Mouse (Mus musculus) liver, postnatal 0 days (tissue): ENCODE results near the gene Sf3b3. TPM values are rescaled to one million over a fixed set of nuclear protein-coding genes. Genes with fewer than 3 reads are reported as not detected.

Source experiments
- ATAC-seq: fragments of 200-750 bp; cut with Nextera tagmentation; 2 replicates; pipeline ENCODE4 v1.8.0; 2017; ENCODE audit warnings: mild to moderate bottlenecking, moderate library complexity
- DNase-seq: peaks from one replicate; pipeline ENCODE4 v3.0.0-alpha.2; 2016
- H3K27ac ChIP-seq: fragments of 300-500 bp; sonication (generic); 2 replicates; pipeline ENCODE4 v1.5.1; 2014; ENCODE audit warnings: antibody characterized with exemption, moderate library complexity, mild to moderate bottlenecking, low read depth
- H3K27me3 ChIP-seq: fragments of 300-500 bp; sonication (generic); 2 replicates; pipeline ENCODE4 v1.6.1; 2014; ENCODE audit warnings: low read length, control low read depth, mixed read lengths; ENCODE audit not compliant: insufficient read depth
- H3K36me3 ChIP-seq: fragments of 300-500 bp; sonication (generic); replicated peaks from 2 replicates; pipeline ENCODE4 v1.6.1; 2014; ENCODE audit warnings: mild to moderate bottlenecking, control low read depth, low read length, moderate library complexity, mixed read lengths; ENCODE audit not compliant: insufficient read depth
- H3K4me1 ChIP-seq: fragments of 300-500 bp; sonication (generic); 2 replicates; pipeline ENCODE4 v1.6.1; 2014; ENCODE audit warnings: antibody characterized with exemption, mild to moderate bottlenecking, control low read depth; ENCODE audit not compliant: insufficient read depth
- H3K4me2 ChIP-seq: fragments of 300-500 bp; sonication (generic); 2 replicates; pipeline ENCODE4 v1.6.1; 2014; ENCODE audit warnings: low read depth, mild to moderate bottlenecking, low read length, moderate library complexity, mixed read lengths
- H3K4me3 ChIP-seq: fragments of 300-500 bp; sonication (generic); 2 replicates; pipeline ENCODE4 v1.5.1; 2014; ENCODE audit warnings: low read depth, low read length
- H3K9ac ChIP-seq: fragments of 300-500 bp; sonication (generic); replicated peaks from 2 replicates; pipeline ENCODE4 v1.6.1; 2014; ENCODE audit warnings: mild to moderate bottlenecking, moderate library complexity
- H3K9me3 ChIP-seq: fragments of 300-500 bp; sonication (generic); 2 replicates; pipeline ENCODE4 v1.6.1; 2016; ENCODE audit warnings: mild to moderate bottlenecking, control low read depth, low read length, mixed read lengths
- CTCF ChIP-seq: sonication (generic); IDR thresholded peaks from 2 replicates; pipeline ENCODE4 v1.5.1; 2016; ENCODE audit warnings: antibody characterized with exemption, low read depth
- EP300 ChIP-seq: IDR thresholded peaks from 2 replicates; pipeline ENCODE4 v1.6.1; 2016; ENCODE audit warnings: antibody characterized with exemption, low read depth, mild to moderate bottlenecking
- WGBS: fragments of 180-500 bp; shearing (Covaris S2); extraction: QIAGEN DNeasy Blood & Tissue Kit; methylation state at CpG from one replicate; pipeline ENCODE4 v1.1.7; 2014; ENCODE audit not compliant: insufficient replicate concordance; 5-methylcytosine and 5-hydroxymethylcytosine counted together
- polyA plus RNA-seq: library from polyadenylated mRNA; unstranded; fragments of >200 nt; fragmentation: Nextera tagmentation; extraction: Ambion mirVana; gene quantifications from 2 replicates; pipeline ENCODE4 v1.2.1, GENCODE M21; 2015

Sf3b3 gene
- polyA plus RNA-seq, 1 experiment from 2014 or later, result 31.2 TPM

DNA sequence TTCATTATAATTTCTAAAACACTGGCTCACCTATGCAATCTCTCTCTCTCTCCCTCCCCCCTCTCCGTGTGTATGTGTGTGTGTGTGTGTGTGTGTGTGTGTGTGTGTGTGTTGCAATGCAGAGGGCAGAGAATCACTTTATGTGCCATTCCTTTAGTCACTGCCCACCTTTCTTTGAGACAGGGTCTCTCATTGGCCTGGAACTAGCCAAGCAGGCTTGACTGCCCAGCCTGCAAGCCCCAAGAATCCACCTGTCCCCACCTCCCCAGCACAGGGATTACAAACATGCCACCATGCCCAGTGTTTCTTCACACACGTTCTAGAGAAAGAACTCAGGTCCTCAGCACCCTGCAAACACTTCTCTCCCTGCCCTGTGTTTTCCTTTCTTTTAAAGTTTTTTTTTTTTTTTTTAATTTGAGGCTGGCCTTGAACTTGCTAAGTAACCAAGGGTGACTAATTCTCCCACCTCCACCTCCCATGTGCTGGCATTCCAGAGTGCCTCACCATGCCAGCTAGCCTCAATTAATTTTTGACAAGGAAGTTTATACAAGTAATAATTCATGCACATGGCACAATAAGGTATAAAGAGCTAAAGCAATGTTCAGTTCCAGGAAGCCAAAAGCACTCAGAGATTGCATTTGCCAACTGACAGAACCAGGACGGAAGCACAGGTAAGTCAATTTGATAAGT lies 41.6 kb downstream of the Sf3b3 start:
- H3K4me3 ChIP-seq, result no peak overlapping the region
- H3K9ac ChIP-seq, result no peak overlapping the region
- no peak overlapping the region for H3K27ac ChIP-seq
- 60% methylated on average over 3 of the region's 3 CpGs for WGBS
- TF ChIP-seq CTCF (no peak), EP300 (no peak)
- ATAC-seq (no peak), DNase-seq (no peak)
- no peak overlapping the region for H3K4me2 ChIP-seq
- no peaks in the 10 kb centered on the region for H3K4me1 ChIP-seq
- no peaks in the 10 kb centered on the region for H3K9me3 ChIP-seq
- H3K27me3 ChIP-seq, result no peaks in the 10 kb centered on the region
- H3K36me3 ChIP-seq, result peaks cover 13% of the 10 kb centered on the region

DNA sequence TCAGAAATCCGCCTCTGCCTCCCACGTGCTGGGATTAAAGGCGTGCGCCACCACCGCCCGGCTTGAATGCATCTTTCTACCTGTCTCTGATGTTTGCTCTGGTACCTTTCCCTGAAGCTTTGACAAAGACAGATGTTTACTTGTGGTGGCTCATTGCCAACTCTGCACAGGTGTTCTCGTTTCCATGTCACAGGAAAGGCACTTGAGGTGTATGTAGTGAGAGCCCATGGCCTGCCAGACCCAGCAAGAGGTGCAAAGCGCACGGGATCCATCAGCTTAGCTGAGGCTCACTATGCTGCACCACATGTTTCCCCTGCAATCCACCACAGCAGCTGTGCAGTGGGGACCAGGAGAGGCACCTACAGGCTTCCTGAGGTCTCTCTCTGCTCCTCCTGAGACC lies 42.7 kb downstream of the Sf3b3 start:
- no peaks in the 10 kb centered on the region for H3K9me3 ChIP-seq
- no peaks in the 10 kb centered on the region for H3K4me1 ChIP-seq
- no peak for DNase-seq
- no peaks in the 10 kb centered on the region for H3K27me3 ChIP-seq
- no peak for ATAC-seq
- no peak for TF ChIP-seq EP300
- no peak for TF ChIP-seq CTCF
- H3K4me3 ChIP-seq, result no peak overlapping the region
- no peak overlapping the region for H3K27ac ChIP-seq
- no peak overlapping the region for H3K9ac ChIP-seq
- no peak overlapping the region for H3K4me2 ChIP-seq
- 78% methylated on average over 9 of the region's 9 CpGs for WGBS
- H3K36me3 ChIP-seq, result peaks cover 1% of the 10 kb centered on the region; the same call in 1 of the 2 replicates

DNA sequence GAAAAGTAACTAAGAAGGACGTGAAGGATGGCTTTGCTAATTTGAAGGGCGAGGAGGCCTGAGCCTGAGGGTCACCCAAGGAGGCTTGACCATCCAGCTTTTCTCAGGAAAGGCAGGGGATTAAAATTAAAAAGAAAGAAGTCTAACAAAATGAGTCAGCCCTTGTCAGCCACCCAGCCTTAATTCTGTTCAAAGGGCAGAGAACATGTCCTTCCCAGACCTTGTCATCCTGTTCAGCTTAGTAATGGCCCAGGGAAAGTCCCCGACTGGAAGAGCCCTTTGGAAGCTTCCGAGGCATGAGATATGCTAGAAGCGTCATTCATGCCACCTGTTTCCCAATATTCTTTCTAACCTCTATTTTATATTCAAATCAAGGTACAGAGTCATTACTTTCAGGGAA lies 43.6 kb downstream of the Sf3b3 start:
- Histone ChIP-seq H3K9me3 (no peaks in the 10 kb centered on the region), H3K9ac (no peak overlapping the region), H3K27me3 (no peaks in the 10 kb centered on the region), H3K4me2 (no peak overlapping the region), H3K4me3 (no peak overlapping the region), H3K36me3 (no peaks in the 10 kb centered on the region), H3K27ac (no peak overlapping the region), H3K4me1 (no peaks in the 10 kb centered on the region)
- no peak for ATAC-seq
- TF ChIP-seq EP300 (no peak), CTCF (no peak)
- WGBS, result 77% methylated on average over 5 of the region's 5 CpGs
- DNase-seq, result no peak

DNA sequence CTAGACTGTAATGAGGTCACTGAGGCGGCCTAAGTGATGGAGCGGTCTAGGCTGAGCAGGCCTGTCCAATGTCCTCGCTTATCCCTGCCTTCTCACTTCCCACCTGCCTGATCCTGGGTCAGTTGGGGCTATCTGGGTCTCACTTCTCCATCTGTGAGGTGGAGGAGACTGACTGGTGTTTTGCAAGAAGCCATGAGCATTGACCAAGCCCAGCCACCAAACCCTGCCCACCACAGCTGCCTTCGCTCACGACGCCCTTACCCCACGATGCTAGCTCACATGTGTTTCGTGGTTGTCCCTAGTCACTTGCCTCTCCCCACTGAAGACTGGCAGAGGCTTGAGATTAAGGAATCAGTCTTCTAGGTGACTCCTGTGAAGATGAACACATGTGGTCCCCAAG lies 49.5 kb downstream of the Sf3b3 start:
- Histone ChIP-seq H3K4me2 (no peak overlapping the region), H3K9me3 (peaks cover 7% of the 10 kb centered on the region; the same call in 1 of the 2 replicates), H3K9ac (no peak overlapping the region), H3K4me3 (no peak overlapping the region), H3K27me3 (no peaks in the 10 kb centered on the region), H3K4me1 (0 out of 2 replicates have a peak, but pooled peaks cover 8% of the 10 kb centered on the region), H3K36me3 (no peaks in the 10 kb centered on the region), H3K27ac (no peak overlapping the region)
- WGBS, result 78% methylated on average over 8 of the region's 8 CpGs
- DNase-seq, result no peak
- no peak for ATAC-seq
- no peak for TF ChIP-seq CTCF
- TF ChIP-seq EP300, result no peak

DNA sequence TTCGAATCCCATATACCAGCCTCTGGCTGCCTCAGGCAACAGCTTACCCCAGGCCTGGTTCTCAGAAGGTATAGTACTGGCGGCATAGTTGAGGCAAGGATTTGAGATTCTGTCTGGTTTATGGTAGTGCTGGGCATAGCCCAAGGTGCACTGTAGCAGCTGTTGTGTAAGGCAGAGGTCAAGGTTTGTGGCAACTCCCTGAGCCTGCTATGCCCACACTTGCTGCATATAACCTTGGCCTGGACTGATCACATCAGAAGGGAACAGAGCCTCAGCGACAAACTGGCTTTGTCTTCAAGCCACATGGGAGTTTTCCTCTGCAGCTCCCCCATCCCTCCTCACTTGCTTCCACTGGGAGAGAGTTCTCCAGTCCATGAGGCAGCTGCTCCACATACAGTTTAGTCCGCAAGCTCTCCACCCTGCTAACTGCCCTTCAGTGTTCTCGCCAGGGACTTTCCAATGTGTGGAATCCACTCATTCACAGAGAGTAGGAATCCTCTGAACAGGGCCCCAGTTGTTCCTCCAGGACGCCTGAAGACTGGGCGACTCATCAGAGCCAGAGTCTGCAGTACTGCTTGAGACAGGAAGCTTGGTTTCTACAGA lies 52.1 kb downstream of the Sf3b3 start:
- Histone ChIP-seq H3K27me3 (no peaks in the 10 kb centered on the region), H3K9ac (no peak overlapping the region), H3K27ac (no peak overlapping the region), H3K36me3 (no peaks in the 10 kb centered on the region), H3K9me3 (peaks cover 7% of the 10 kb centered on the region; the same call in 1 of the 2 replicates), H3K4me3 (no peak overlapping the region), H3K4me2 (no peak overlapping the region), H3K4me1 (0 out of 2 replicates have a peak, but pooled peaks cover 8% of the 10 kb centered on the region)
- TF ChIP-seq EP300, result no peak
- no peak for TF ChIP-seq CTCF
- ATAC-seq, result no peak
- no peak for DNase-seq
- WGBS, result 73% methylated on average over 7 of the region's 7 CpGs

DNA sequence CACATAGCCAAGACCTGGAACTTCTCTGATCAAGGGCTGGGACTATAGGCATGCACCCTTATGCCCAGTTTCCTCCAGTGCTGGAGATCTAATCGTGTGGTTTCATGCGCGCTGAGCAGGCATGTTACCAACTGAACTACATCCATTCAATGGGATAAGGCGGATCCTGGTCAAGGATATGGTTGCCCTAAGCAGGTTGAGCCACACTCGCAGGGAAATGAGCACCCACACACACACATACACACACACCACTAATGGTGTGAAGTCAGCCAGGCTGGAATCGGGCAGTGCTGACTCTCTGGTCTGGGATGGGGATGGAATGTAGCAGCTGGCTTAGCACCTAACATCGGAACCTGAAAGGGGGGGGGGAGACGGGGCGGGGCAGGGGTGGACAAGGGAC lies 52.7 kb downstream of the Sf3b3 start:
- Histone ChIP-seq H3K4me3 (no peak overlapping the region), H3K36me3 (no peaks in the 10 kb centered on the region), H3K9me3 (peaks cover 7% of the 10 kb centered on the region; the same call in 1 of the 2 replicates), H3K27me3 (no peaks in the 10 kb centered on the region), H3K27ac (no peak overlapping the region), H3K9ac (no peak overlapping the region), H3K4me2 (no peak overlapping the region), H3K4me1 (0 out of 2 replicates have a peak, but pooled peaks cover 8% of the 10 kb centered on the region)
- no peak for ATAC-seq
- no peak for DNase-seq
- WGBS, result 86% methylated on average over 8 of the region's 9 CpGs
- TF ChIP-seq CTCF, result no peak
- TF ChIP-seq EP300, result no peak
